Comparison of ENCODE assay signal across 7 mouse cellular contexts in genomic region chr3:35149251-35149691, GRCm38 (mm10).
DNase-seq lines count a peak whose midpoint lies in the region; ATAC-seq lines count a peak whose summit lies in the region.

No protein-coding gene starts in this region.

- WGBS in intestine, embryonic 14.5 days = 45% methylated on average over 12 of the region's 12 CpGs

- H3K4me1 ChIP-seq in intestine, embryonic 14.5 days (replicated peaks; ENCODE audit: control insufficient read depth, insufficient read depth, low read length) = no peaks in the 10 kb centered on the region

- H3K9ac ChIP-seq in intestine, embryonic 14.5 days (ENCODE audit: low read length) = no peak overlapping the region

- no peak overlapping the region for H3K4me3 ChIP-seq in intestine, embryonic 14.5 days (ENCODE audit: low read depth, low read length)

- no peaks in the 10 kb centered on the region for H3K36me3 ChIP-seq in intestine, embryonic 14.5 days (ENCODE audit: control insufficient read depth, insufficient read depth, low read length)

- no peak overlapping the region for H3K4me2 ChIP-seq in intestine, embryonic 14.5 days (ENCODE audit: low read length)

- H3K9me3 ChIP-seq in intestine, embryonic 14.5 days (ENCODE audit: control insufficient read depth, low read length) = no peaks in the 10 kb centered on the region

- no peak overlapping the region for H3K27ac ChIP-seq in intestine, embryonic 14.5 days (ENCODE audit: low read depth)

- no peaks in the 10 kb centered on the region for H3K27me3 ChIP-seq in intestine, embryonic 14.5 days (replicated peaks; ENCODE audit: control insufficient read depth, insufficient read depth, low read length)

- DNase-seq in layer of hippocampus, postnatal 14 days (ENCODE audit: low spot score in 2 of 2) = peak; percentile 24 to 46
- no peak for DNase-seq in layer of hippocampus, adult 9-10 months (ENCODE audit: low spot score)
- peak; percentile 62 for DNase-seq in intestine, embryonic 14.5 days (ENCODE audit: low spot score)
- peak; percentile 43 for DNase-seq in lung, postnatal 25 days (ENCODE audit: low spot score)
- DNase-seq in telencephalon, adult 2 months (ENCODE audit: low read depth, low spot score) = peak; percentile 36
- no peak for DNase-seq in gastrocnemius, adult 8-10 months (ENCODE audit: low spot score in 2 of 2)

- ATAC-seq in frontal cortex, adult (ENCODE audit: low TSS enrichment) = peak; percentile 70
- no peak; the same call in 1 of the 2 replicates for ATAC-seq in intestine, embryonic 14.5 days (replicated peaks; ENCODE audit: low FRiP score, low TSS enrichment, low read depth)

Comparison
In these comparisons a context has a peak if more than half of its experiments do, and no peak if none do; other contexts are left out.
1. DNase-seq: peak in layer of hippocampus, postnatal 14 days (2 of 2), intestine, embryonic 14.5 days (single experiment), lung, postnatal 25 days (single experiment) and telencephalon, adult 2 months (single experiment); none in layer of hippocampus, adult 9-10 months (single experiment) and gastrocnemius, adult 8-10 months (0 of 2).